Mouse (Mus musculus) G1E (cell line): ENCODE data around the gene Trmt2b.
"Not testable (repeated sequence)": the region's sequence is repeated elsewhere in the genome, so short reads cannot be mapped to it uniquely, and the experiment has no call there.

Experiments
- CTCF ChIP-seq: IDR thresholded peaks from 2 replicates; pipeline ENCODE4 v1.5.1; 2012; ENCODE audit warnings: low read depth, low read length, inconsistent platforms, mixed read lengths
- GATA1 ChIP-seq: IDR thresholded peaks from 2 replicates; pipeline ENCODE4 v1.6.1; 2012; ENCODE audit warnings: borderline replicate concordance, low read length, inconsistent platforms, mixed read lengths
- POLR2AphosphoS5 ChIP-seq: IDR thresholded peaks from 2 replicates; pipeline ENCODE4 v1.6.1; 2012; ENCODE audit warnings: low read depth, low read length, inconsistent platforms; ENCODE audit not compliant: insufficient replicate concordance

- not testable (repeated sequence) for TF ChIP-seq GATA1, POLR2AphosphoS5, CTCF
Measured at GRCm38 (mm10) chrX:134311193-134311592, 34.4 kb upstream of the Trmt2b start.
